Mouse (Mus musculus): ENCODE data around the gene Clec16a.
A peak's percentile ranks its signal among the peaks of the same experiment; 100 is the strongest.

Clec16a gene

DNA sequence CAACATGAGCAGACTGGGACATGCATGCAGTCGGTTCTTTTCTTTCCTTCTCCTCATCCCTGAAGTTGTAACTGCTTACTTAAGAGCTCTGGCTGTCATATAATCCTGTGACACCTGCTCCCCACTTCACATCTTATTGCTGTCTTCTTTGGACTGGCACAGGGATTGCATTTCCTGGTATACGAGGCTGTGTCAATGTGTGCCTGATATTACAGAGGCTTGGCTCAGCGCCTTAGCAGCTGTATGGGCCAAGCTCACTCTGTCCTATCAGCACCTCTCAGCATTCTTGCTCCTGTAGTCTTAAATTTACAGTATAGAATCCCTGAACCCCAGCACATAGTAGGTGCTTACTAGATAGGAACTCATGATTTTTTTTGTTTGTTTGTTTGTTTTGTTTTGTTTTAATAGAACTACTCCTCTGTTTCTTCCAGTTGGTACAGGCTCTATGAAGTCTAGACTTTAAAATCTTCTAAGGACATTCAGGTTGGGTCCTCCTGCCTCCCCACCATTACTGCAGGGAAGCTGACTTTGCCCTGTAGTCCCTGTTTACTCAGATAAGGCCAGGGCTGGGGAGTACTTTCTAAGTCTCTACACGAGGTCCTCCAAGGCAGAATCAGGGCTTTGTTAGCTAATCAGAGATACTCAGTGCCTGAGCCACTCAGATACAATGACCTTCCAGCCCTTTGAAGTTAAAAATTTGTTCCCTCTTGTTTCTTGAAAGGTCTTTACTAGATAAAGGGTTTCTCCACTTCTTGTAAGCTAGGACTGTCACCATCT lies 97.9 kb downstream of the Clec16a start:
- no peak for DNase-seq (ENCODE audit: low spot score in 2 of 2)

DNA sequence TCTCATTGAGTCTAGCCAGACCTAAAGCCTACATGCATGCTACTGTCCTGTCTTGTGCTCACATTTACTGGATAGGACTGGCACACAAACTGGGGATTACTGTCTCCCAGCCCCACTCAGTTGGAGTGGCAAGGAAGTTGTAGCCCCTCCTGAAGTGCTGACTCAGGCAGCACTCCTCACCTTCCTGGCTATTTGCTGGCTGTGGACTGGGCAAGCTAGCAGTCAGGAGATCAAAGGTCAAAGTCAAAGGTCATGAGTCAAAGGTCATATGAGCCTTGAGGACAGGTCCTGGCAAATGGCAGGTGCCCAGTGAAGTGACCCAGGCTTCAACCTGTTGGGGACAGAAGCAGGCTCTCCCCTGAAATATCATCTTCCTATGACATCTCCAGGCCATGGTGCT lies 99.1 kb downstream of the Clec16a start:
- DNase-seq (ENCODE audit: low spot score in 2 of 2), result no peak

DNA sequence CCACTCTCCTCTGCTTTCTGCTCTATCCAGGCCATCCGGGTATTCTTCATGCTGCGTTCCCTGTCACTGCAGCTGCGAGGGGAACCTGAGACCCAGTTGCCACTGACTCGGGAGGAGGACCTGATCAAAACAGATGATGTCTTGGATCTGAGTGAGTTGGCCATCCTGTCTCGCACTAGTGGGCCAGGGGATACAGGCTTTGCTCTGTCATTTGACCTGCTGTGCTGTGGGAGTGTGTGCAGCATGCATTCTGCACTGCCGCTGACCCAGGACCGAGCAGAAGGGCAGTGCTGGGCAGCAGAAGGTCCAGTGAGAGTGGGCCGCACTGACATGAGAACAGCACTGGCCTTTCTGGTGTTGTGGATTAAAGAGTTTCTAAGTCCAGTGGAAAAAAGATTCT lies 99.6 kb downstream of the Clec16a start:
- no peak for DNase-seq (ENCODE audit: low spot score in 2 of 2)

DNA sequence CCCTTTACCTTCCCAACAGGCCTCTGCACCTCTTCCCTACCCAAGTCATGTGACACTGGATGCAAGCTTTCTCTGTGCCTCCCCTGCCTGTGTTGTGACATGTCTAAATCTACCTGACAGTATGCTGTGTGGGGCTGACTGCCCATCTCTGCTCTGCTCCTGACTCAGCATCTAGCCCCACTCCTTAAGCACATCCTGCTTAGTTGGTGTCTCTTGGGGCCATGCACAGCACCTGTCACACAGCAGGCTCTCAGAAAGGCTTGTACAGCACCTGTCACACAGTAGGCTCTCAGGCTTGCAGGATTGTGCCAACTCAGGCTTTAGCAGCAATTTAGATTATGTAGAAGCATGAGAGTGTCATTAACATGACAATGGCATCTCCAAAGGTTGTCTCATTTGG lies 106.7 kb downstream of the Clec16a start:
- DNase-seq (ENCODE audit: low spot score in 2 of 2), result no peak

DNA sequence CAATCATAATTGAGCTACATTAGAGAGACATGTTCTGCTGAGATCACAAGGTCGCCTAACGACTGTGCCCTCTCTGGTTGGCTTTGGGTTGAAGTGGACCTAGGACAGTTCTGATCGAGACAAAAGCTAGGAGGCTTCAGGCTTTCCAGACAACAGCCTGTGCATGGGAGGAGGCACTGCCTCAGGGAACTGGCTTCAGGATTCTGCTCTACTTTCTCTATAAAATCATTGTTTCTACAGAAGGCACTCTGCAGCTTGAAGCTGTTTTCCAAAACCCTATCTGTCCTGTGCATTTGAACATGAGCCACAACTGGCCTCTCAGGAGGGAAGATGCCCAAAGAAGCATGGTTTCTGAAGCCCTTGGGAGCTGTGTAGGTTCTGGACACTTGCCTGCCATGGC lies 107.8 kb downstream of the Clec16a start:
- DNase-seq (ENCODE audit: low spot score in 2 of 2), result no peak

DNA sequence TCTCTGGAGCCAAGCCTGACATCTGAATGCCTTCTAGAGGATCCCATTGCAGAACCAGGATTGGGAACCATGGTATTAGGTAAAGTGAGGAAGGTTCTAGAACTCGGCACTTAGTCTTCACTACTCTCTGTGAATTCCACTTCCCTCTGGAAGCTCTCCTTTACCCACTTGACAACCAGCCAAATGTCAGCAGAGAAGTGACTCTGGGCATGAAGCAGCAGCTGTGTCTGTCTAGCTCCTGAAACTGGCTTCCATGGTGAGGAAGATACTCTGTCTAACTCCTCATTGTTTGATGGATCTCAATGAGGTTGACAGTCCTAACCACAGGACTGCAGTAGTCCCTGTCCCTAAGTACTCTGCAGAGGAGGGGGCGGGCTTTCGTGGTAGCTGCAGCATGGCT lies 110.1 kb downstream of the Clec16a start:
- no peak for DNase-seq (ENCODE audit: low spot score in 2 of 2)

DNA sequence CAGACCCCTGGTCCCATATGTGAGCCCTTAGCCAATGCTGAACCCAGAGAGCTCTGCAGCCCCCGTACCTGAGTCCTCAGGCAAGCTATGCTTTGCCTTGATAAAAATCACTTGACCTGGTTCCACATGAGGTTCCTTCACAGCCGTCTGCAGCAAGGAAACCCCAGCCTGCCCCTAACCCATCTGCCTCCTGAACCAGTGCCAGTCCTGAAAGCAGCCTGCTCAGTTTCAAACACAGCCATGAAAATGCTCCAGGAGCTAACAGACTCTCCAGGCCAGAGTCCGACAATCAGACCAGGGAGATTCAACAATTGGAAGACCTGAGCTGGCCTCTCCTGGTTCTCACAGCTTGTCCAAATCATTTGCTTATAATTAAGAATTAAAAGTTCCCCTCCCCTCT lies 110.8 kb downstream of the Clec16a start:
- DNase-seq (ENCODE audit: low spot score in 2 of 2), result no peak

DNA sequence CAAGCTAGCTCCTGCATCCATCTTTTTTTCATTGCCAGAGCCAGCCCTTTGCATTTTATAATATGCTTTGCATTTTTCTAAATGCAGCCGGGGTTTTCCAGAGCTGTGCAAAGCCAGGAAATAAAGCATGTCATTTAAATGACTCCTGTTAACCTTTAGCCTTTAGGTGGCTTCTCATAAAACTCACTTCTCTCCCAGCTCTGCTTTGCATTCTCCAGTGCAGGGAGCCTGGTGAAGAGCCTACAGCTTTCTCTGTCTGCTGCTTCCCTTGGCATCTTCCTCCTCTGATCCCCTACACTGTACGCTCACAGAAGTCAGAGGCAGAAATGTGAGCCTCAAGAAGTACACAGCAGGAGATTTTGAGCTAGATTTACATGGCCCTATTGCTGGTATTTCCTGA lies 111.3 kb downstream of the Clec16a start:
- no peak for DNase-seq (ENCODE audit: low spot score in 2 of 2)

DNA sequence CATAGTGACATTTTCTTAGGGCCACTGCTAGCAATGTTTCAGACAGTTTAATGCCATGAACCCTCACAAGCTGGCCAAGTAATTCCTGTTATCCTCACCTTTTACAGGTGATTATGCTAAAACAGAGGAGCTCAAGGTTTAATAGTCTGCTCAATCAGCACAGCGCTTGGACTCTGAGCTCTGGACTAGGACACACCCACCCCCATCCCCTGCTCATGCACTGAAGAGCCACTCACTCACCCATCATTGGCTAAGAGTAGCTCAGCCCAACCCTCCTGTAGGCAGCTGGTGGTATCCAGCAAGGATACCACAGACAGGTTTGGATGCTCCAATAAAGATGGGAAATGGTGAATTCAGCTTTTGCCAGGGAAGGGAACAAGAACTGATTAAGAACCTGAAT lies 111.8 kb downstream of the Clec16a start:
- no peak for DNase-seq (ENCODE audit: low spot score in 2 of 2)

DNA sequence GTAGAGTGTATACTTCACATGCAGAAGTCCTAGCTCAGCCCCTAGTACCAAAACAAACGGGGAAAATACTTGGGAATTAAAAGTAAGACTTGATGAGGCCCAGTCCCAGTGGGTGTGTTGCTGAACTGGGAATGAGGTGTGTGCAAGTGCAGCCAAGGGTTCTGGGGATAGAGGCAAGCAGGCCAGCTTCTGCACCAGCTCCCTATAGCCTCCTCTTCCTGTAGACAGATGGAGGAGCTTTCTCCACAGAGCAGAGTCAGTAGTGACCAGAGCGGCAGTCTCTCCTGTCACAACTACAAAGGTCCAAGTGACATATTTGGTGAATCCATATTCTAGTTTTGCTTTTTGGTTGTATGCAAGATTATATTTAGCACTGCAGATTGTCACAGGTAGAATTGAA lies 114.1 kb downstream of the Clec16a start:
- DNase-seq (ENCODE audit: low spot score in 2 of 2), result no peak

DNA sequence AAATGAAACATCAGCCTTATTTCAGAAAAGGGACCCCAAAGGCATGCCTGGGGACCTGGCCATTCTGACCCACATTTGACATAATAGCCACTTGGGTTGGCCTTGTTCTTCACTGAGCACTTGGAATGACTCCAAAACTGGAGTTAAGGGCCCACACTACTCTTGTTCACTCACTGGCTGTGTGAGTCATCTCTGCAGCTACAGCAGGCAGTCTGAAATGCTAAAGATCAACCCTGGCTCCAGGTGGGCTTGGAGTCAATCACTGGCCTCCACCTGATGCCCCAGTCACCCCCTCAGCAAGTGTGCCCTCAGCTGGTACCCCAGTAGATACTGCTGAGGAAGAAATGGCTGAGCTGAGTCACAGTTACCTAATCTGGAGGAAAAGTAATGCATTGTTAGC lies 115.4 kb downstream of the Clec16a start:
- no peak for DNase-seq (ENCODE audit: low spot score in 2 of 2)

DNA sequence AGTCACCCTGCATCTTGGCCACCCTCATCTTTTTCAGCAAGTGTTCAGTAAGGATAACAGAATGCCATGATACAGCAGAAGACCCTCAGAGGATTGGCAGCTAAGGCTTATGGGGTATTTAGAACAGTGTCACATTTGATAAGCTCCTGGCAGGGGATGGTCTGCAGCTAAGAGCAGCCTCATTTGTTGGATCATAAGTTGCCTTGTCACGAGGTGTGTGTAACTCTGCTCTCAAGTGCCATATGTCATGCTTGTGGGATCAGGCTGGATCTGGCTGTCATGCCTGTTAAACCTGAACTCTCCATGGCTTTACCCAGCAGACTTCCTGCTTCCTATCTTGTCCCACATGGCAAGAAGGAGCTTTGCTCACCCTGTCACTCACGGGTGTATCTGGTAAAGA lies 116.2 kb downstream of the Clec16a start:
- DNase-seq (ENCODE audit: low spot score in 2 of 2), result no peak

DNA sequence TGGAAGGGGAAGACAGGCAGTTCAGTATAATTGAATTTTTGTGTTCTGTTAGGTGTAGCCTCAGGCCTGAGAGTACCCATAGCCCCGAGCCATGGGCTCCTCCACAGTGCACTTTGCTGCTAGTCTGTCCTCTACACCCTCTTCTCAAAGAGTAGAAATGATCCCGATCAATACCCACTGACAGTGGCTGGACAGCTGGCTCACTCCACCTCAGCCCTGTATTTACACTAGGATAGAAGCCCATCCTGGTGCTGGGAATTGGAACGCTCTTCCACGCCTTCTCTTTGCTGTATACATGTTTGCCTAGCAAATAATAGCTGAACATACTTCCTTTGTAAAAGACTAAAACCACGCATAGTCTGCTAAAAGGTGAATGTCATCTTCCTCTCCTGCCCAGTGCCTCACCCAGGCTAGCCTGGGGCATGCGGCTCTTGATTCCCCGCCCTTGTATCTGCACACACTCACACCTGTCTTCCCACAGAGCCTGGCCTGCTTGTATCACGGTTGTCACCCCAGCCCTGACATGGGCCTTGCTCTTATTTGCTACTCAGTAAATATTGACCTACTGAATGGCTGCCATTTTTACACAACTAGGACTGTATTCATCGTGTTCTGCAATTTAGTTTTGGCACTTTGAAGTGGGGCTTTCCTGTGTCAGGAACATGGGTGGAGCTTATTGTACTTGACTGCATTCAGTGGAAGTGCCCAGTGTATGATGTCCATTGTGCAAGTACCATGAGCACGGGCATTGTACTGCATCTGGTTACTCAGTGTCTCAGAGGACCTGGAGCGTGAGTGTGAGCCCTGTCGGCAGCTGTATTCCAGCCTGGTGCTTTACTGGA lies 119.0 kb downstream of the Clec16a start:
- DNase-seq (ENCODE audit: low spot score in 2 of 2), result no peak

DNA sequence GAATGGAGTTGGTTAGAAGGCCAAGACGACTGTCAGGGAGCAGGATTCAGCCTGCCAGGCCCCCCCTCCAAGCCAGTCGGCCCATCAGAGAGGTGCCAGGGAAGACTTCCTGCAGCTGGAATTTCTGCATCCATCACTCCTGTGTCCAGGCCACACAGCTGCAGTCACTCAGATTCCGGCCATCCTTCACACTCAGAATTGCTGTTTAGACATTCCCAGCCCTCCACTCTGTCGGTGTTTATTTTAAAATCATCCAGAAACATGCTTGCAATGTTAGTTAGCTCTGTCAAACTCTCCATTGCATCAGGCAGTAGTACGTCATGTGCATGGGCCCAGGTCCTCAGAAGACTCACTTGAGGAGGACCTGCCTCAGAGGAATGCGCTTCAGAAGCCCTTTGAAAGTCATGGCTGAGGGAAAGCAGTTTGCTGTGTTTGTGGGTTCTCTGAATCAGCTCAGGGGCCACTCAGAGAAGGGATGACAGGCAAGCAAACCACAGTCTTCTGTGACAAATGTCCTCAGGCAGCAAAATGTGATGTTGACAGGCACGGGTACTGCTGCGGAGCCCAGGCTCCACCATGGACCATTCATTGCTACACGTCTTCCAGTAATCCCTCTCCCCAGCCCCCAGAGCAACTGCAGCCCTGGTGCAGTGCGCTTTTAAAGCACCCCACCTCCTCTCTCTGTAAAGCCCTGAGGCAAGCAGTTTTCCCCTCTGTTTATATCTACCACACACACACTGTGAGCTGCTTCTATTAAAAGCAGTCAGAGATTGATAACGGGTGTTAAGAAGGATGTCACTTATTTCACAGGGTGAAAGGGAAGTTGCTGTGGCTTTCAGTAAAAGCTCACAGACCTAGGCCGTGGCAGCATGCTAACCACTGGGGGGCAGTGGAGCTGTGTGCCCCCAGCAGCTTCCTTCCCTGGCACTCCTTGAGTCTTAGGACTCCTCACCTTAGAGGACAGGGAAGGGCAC lies 120.1 kb downstream of the Clec16a start:
- peak; percentile 21 to 32 for DNase-seq (ENCODE audit: low spot score in 2 of 2)

DNA sequence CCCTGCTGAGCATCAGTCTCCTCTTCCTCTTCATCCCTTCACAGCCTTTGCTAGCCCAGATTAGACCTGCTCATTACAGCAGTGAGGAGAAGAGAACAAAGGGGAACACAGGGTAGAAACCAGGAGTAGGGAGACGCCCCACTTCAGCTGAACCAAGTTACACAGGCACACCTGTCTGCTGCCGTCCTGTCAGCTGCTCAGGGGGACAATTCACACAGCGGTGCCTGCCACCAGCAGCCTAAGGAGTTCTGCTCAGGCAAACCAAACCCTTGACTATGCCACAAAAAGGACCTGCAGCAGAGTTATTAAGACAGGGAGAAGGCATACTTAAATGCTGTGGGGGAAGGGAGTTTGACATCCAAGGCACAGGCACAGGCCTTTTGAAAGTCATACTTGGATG lies 121.6 kb downstream of the Clec16a start:
- no peak for DNase-seq (ENCODE audit: low spot score in 2 of 2)

DNA sequence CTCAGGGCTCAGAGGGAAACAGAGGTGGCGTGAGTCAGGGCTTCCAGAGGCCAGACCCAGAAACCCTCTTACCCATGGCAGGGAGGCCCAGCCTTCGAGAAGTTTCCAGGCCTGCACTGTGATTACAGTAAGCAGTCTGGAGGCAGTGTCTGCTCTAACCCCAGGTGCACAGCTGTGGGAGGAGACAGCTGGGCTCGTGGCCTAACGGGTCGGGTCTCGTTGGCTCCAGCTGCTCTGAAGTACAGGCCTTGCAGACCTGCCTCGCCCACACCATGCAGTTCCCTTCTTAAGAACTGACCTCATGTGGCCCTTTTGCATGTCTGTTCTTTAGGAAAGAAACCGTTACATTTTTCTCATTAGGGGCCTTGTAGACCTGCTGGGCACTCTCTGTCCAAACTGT lies 123.3 kb downstream of the Clec16a start:
- no peak for DNase-seq (ENCODE audit: low spot score in 2 of 2)

DNA sequence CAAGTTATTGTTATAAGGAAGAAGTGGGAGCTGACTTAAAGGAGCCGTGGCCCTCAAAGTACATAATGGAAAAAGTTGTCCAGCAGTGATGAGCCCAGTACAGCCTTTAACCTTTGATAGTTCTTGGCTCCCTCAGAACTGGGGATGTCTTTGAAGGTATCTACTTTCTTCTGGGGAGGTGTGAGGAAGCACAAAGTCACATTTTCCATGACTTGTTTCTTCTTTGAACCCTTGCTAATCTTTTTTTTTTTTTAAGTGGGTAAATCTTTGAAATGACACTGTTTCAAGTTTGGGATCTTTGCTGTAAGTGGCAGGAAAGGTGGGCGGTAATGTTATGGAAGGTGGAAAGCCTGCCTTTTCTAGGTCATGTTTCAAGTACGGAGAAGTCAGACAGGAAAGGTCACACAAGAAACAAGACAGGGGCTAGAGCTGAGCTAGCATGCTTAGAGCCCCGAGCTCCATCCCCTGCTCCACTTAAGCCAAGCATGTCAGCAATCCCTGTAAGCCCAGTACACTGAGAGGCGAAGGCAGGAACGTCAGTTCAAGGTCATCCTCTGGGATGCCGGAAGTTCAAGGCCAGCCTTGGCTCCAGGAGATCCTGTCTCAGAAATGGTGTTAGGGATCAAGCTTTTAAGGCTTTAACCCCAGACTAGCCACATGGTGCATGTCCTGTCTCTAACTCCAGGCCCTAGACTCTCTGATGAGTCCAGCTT lies 124.0 kb downstream of the Clec16a start:
- no peak for DNase-seq (ENCODE audit: low spot score in 2 of 2)

DNA sequence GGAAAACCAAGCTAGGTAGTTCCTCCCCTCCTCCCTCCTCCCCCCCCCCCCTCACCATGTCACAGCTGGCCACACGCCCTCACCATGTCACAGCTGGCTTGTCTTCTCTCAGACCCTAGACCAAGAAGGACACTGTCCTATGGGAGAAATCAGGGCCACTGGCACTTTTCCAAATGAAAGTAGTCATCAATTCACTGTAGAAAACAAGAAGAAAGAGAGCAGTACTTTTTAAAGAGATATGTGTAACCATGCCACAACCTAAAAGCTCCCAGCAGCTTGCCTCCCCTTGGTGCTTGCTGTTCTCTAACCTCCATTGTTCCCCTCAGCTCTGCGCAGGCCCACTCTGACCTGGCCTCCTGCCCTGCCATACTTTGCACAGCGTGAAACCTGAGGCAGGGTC lies 124.8 kb downstream of the Clec16a start:
- no peak for DNase-seq (ENCODE audit: low spot score in 2 of 2)

DNA sequence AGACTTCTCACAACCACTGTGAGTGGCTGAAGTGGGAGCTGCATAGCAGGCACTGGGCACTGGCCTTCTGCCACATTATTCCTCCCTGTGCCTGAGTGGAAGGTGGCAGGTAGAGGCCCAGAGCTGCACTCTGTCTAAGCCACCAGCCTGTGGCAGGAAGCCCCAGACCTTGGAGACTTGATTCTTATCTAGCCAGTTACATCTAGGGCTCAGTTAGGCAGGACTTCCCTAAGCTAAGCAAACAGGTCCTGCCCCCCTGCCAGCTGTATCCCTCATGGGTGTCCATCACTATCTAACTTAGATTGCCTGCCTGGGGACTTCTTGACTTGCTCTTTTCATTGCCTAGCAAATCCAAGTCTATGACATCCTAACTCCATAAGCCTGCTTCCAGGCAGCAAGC lies 127.4 kb downstream of the Clec16a start:
- DNase-seq (ENCODE audit: low spot score in 2 of 2), result no peak

DNA sequence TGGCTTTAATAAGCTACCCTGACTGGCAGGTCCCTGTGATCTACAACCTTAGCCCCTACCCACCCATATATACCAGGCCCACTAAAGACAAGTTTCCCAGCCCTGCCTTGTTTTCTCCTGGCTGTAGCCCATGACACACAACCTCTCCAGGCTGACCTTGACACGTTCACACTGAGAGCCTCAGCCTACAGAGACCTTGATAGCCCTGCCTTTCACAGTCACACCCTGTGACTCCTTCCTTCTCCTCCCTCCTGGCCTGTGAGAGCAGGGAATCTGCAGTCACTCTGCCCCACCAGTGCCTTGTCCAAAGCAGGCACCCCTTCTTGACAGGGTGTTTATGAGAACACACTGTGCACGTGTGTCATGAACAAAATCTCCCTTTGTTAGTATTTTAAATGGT lies 128.9 kb downstream of the Clec16a start:
- no peak for DNase-seq (ENCODE audit: low spot score in 2 of 2)

DNA sequence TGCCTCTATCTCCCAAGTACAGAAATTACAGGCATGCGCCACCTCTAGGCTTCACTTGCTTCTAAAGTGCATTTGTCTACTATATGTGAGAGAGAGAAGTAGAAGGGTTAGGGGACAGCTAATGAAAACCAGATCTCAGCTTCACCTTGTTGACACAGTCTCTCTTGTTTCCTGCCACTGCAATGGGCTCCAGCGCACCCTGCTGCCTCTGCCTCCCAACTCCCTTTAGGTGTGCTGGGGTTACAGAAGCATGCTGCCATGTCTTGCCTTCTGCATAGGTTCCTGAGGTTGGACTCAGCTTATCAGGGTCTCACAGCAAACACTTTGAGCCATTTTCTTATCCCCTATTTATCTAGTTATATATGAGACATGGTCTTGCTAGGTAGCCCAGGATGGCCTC lies 129.8 kb downstream of the Clec16a start:
- no peak for DNase-seq (ENCODE audit: low spot score in 2 of 2)
